Comparison of ENCODE assay signal across 1 mouse cellular context in the genomic region with DNA sequence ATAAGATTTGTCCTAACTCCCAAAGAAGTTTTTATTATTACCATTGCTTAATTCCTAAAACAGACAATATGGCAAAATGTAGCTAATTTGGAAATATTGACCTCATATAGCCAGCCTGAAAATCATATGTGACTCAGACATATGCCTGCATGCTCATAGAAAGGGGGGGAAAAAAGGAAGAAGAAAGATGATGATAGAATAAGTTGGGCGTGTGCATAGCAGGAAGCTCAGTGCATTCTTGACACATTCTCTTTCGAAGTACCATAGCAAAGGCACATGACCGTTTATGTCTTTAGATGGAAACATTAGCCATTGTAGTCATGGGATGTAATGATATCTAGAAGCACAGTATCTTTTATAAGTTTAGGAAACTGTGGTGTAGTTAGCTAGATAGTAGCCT.
TF ChIP-seq lines count a peak whose summit lies in the region.

A gene (plus strand): TSS at position 247 of the 400 bp plus-strand sequence.

TF ChIP-seq in myocyte, 11 proteins besides CTCF, POLR2A, EP300 and RAD21 (continued from another document):
- no peak for TF ChIP-seq E2F4 (IDR thresholded peaks at IDR 0.05; ENCODE audit: insufficient read depth)
